Mouse (Mus musculus) left cerebral cortex, adult 11 months (tissue): Measurements from ENCODE around the gene D11Wsu47e.

Source experiments
- DNase-seq: peaks from one replicate; pipeline ENCODE4 v3.0.0; 2022; ENCODE audit warnings: low spot score

D11Wsu47e gene

DNA sequence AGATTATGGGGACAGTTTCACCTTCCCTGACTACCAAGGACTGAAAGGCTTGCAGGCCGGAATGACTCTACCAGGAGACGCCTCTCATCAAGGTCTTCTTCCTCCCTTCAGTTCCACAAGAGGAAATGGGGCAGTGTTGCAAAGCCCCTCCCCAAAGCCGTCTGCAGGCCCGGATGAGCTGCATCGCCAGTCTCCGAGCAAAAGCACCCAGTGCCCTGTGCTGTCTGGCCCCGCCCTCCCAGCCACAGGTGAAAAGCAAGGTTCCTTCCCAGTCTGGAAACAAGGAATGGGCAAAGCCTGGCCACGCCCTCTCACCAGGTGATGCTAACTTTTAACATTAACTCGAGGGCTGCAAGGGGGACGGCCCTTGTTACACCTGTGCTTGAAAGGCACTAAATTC is 17.6 kb upstream of the D11Wsu47e start:
- DNase-seq = no peak

DNA sequence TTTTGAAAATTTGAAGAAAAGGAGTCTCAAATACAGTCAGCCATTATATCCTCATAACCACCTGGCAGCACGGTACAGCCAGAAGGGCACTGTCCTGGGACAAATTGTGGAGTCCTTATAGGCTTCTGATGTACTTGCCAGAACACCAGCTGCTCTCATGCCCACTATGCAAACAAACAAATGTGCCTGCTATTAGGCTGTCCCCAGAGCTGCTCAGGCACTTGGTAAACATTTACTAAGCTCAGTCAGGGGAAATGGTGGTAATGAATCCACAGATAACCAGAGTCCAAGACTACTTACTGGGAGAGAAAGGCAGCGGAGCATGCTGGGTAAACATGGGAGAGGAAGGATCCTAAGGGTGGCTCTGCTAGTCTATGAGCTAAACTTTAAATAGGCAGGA is 17.1 kb upstream of the D11Wsu47e start:
- DNase-seq = no peak

DNA sequence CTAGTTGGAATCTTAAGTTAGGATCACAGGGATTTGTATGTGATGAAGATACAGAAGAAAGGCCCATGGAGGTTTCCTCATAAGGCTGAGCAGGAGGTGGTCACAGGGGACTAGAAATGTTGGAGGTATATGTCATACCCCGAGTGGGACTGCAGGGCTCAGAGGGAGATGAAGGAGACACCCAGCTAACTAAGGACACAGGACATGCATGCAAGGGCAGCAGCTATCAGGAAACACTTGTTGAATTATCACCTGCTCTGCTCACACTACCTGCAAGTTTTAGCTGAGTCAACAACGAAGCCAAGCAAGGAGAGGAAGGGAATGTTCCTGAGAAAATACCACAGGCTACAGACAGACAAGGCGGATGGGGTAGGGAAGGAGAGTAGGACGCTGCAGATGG is 16.5 kb upstream of the D11Wsu47e start:
- DNase-seq = no peak

DNA sequence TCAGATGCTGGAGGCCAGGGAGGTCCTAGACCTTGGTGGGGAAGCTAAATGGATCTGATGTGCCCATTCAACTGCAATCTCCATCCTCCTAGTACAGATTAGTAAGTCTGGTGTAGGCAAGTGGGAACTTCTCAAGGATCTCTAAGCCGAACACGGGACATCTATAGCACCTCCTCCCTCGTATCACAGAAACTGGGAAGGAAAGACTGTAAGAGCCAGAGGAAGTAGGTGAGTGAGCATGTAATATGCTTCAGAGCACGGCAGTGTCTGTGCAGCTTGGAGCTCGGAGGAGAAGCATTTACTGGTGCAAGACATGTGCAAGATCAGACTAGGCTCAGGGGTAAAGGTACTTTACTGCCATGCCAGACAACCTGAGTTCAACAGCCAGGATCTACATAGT is 15.4 kb upstream of the D11Wsu47e start:
- DNase-seq = no peak

DNA sequence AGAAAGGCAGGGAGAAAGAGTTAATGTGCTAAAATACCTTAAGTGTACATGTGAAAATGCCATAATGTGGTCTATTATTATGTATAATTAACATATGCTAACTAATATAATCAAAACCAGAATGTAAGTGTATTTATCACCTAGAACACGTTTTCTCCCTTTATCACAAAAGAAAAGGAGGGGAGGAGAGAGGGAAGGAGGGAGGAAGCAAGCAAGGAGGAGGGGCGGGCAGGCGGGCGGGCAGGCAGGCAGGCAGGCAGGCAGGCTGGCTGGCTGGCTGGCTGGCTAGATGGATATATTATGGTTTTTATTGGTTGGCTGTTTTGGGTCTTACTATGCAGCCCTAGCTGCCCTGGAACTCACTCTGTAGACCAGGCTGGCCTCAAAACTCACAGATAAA is 14.5 kb upstream of the D11Wsu47e start:
- no peak for DNase-seq

DNA sequence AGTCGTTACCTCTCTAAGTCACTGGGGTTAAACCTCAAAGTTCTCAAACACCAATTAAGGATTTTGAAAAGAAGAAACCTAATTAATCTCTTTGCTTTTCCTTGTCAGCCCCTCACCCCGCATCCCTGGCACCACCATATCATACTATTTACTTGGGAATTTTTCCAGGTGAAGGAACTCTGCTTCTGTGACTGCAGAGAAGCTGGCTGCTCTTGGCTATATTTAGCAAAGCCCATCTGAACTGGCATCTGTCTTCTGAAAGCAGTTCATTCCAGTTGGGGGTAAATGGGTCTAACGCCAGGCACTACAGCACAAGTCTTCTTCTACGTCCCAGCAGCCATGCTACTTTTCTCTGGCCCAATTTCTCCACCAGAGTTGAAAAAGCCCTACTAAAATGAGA is 10.6 kb upstream of the D11Wsu47e start:
- DNase-seq = no peak

DNA sequence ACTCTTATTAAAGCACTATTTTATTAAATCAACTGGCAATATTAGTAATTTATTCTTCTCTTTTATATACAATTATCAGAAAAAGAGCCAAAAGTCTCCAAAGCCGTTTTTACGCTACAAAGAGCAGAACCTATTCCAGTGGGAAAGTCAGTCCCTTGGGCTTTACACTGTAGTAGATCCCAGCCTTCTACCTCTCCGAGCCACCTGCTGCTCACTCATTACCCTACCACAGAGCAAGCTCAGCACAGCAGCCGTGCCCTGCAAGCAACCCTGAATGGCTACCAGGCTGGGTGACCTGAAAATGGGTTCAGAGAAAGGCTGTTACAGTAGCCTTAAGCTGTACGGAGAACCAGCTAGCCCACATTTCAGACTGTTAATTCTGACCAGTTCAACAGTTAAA is 9.6 kb upstream of the D11Wsu47e start:
- DNase-seq = no peak

DNA sequence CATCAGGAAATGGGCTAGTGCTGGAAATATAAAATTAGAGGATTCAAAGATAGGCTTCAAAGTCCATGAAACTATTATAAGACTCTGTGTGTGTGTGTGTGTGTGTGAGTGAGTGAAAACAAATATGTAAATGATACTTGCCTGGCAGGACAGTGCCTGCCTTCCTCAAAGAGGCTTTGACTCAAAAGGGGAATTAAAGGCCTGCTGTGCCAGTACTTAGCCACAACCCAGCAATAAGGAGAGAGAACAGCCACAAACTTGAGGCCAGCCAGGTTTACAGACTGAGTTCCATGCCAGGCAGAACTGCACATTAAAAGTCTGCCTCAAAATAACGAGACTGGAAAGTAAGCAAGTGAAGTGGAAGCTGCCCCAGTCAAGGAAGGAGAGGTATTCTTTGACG is 7.4 kb upstream of the D11Wsu47e start:
- DNase-seq = no peak

DNA sequence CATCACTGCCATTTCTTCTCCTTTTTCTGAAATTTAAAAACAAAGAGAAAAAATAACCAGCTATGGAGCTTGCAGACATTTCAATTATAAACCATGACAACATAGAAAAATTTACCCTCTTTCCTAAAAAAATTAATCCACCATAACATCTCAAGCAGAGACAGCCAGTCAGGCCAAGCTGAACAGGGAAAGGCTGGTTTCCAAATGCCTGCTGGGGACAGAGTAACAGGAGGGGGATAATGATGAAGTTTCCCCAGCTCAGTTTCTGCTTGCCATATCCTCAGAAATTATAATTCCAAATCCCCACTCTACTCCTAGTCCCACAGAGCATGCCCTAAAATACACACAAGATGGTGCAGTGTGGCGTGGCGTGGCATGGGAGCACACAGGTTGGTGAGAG is 6.8 kb upstream of the D11Wsu47e start:
- no peak for DNase-seq

DNA sequence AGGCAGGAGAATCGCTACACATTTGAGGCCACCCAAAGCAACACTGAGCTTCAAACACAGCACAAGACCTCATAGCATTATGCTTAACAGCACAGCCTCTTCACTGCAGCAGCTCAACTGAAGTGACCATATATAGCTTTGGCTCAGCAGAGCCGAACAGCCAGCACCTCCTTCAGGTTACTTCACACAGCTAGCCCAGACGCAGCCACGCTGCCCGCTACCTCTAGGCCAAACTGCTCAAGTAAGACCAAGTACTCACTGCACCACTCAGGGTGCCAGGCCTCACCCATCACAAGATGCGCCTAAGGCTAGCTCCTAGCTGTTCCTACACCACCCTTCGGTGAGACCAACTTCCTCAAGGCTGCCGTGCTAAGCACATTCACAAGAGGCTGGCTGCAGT is 5.8 kb upstream of the D11Wsu47e start:
- DNase-seq = no peak

DNA sequence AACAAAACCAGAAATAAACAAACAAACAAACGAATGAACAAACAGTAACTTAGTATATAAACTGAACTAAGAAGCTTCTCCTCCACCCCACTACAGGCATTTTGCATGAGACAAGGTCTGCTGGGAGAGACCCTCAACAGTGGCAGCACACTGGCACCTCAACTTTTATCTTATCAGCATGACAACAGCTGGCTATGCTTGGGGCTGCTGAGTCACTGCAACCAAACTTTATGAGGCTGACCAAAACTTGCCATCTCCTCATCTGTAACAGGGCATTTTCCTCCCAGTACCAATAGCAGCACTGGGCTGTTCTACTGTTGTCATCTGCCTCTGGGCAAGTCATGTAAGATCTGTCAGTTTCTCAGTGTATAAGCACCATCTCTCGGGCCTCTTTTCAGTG is 3.3 kb upstream of the D11Wsu47e start:
- DNase-seq = no peak

DNA sequence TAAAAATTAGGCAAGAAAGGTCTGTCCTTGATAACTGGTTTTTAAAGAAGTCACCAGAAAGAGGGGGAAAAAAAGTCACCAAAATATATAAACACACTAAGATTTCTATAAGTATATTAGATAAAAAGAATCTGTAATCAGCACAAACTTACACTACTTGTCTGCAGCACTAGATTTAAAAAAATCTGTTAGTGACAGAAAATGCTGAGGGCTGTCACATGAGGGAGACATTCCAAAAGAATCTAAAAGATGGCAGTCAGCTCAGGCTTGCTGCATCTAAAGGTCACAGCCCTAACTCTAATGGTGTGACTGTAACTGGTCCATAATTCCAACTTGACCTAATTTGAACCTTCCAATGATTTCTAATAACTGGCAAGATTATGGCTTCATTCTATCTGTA is 2.2 kb upstream of the D11Wsu47e start:
- no peak for DNase-seq

DNA sequence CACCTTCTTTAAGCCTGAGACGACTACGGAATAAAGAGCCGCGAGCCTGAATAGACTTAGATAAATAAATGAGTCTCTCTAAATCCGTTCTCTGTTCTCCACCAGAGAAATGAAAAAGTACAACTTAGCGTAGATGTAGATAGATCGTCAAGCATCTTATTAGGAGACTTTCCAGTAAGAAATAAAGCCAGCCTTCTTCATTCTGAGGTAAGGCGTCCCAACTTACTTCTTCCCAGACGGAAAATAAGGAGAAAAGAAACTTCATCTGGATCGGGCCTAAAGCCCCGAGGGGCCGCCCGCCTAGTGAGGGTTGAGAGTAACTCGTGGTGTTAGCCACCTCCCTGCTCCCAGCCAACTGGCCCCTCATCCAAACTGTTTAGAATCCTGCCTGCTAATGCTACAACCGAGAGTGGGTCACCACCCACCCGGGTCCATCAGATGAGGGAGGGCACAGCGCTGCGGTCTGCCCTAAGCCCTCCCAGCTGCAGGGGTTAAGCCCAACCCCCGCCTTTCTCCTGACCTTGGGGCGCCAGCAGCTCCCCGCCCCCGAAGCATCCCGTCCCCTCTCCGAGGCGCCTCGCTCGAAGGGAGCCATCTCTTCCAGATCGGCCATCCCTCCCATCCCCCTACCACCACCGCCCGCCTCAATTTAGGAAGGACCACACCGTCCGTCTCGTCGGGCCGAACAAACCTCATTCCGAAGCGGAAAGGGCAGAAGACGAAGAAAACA is 1.1 kb upstream of the D11Wsu47e start:
- DNase-seq = no peak

DNA sequence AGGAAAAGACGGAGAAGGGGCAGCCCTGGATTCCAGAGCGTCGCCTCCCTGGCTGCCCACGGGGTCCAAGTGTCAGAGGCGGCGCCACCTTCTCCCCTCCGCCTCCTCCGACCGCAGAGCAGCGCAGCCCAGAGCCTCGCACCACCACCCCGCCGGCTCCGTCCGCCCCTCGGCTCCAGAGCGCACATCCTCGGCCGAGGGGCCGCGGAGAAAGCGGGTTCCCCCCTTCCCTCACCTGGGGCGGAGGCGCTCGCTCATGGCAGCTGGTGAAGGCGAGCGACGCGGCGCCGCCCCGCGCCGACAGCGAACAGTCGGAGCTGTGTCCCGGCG is 620 bp upstream of the D11Wsu47e start:
- no peak for DNase-seq

DNA sequence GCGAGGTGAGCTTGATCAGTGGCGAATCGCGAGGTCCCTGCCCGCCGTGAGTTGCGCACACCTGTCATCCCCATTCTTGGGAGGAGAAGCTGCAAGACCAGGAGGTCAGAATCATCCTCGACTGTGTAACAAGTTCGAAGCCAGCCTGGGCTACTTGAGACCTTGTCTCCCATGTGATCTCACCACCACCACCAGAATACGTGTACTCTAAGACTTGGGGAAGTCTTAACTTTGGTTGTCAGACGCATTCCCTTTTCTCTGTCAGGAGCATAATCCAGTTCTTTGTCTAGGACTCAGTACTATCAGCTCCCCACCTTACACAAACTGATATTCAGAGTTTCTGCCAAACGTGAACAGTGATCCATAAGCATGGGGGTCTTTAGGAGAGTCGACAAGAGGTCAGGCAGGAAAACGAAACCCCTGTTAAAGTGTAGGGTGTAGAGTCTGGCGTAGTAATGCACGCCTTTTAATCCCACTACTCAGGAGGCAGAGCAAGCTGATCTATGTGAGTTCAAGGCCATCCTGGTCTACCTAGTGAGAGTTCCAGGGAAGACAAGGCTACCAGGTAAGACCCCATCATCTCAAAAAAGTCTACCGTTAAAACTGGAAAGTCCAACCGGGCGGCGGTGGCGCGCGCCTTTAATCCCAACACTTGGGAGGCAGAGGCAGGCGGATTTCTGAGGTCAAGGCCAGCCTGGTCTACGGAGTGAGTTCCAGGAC is 655 bp downstream of the D11Wsu47e start:
- DNase-seq = no peak

DNA sequence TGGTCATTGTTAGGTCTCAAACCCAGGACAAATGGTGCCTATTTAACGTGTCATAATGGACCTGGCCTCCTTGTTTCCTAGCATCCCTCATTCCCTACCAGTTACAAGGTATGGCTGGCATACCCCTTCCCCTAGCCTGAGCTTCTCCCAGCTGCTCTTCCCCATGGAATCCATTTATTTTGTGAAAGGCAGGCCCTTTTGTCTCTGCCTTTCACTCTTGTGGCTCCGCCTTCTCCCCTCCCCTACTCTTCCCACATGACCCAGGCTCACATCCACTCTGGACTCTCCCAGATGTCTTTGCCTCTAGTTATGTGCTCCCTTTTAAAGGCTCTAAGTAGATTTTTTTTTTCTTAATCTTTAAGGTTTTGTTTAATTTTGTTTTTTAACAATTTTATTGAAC is 2.8 kb downstream of the D11Wsu47e start:
- no peak for DNase-seq

DNA sequence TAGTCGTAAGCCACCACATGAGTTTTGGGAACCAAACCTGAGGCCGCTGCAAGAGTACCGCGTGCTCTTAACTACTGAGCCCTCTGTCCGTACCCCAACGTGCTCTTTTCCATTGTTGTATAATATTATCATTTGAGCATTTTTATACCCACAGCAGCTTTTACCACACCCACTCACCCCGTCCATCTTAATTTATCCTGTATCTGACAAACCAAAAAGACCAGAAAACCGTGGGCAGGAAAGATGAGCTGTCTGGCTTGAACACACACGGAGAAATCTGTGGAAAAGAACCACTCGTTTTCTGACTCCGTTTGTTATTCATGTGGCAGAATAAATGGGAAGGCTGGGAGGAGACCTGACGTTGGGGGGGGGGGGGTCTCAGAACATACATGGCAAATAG is 6.3 kb downstream of the D11Wsu47e start:
- DNase-seq = no peak

DNA sequence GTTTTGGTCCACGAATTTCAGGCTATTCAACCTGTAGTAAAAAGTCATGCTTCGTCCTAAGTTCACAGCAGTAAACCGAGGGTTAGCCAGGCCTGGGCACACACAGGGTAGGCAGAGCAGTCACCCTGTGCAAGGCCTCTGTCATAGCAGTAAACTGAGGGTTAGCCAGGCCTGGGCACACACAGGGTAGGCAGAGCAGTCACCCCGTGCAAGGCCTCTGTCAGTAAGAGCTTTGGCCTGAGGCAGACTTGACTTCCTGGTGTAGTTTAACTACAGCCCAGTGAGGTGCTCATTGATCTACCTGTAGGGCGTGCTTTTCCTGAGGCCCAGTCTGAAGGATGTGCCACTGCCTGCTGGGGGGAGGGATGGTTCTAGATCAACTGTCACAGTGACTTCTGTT is 7.1 kb downstream of the D11Wsu47e start:
- no peak for DNase-seq

DNA sequence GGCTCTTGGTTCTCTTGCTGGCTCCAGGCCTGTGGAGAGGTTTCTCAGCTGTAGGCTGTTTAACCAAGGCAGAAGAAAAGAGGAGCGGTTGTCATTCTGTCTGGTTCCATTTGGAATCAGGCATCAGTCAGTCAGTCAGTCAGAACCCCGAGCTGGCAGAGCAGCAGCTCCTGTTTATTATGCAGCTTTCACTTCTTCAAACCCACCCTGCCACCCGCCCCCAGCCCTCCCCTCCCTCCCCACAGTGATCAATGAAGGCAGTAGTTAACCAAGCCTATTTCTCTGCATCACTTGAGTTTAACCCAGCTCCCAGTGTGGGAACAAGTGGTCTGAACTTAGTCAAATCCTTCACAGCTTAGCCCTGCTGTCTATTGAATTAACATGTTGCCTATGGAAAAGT is 7.6 kb downstream of the D11Wsu47e start:
- no peak for DNase-seq

DNA sequence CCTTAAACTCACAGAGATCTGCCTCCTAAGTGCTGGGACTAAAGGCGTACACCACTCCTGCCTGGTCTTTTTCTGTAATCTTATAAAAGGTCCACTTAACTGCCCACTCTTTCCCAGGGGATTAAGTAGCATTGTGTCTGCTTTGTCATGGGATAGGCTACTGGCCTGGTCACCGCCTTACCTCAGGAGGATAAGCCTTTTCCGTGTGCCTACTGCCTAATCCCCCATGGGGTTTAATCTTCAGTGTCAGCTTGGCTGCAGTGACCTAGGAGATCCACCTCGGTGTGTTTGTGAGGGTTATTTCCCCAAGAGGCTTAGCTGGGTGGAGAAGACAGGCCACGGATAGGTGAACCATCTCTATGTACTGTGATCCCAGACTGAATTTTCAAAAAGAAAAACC is 13.4 kb downstream of the D11Wsu47e start:
- DNase-seq = no peak

DNA sequence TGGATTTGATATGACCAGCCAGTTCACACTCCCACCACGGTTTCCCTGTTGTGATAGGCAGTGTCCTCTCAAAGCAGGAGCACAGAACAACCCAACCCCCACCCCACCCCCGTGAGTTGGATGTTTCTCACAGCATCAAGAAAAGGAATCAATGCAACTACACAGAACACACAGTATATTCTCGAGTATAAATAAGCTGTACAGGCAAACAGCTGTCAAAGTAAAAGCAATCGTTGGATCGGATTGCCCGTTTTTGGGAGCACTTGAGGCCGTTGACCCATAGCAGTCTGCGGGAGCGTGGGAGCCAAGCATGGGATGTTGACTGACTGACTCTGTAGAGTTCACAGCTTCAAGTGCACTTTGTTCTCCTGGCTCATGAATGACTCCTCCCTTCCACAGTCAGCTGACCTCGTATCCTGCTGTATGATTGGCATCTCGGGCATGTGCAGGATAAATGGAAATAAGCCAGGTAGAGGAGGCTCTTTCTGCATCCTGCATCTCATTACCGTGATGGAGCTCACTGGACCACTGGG is 13.9 kb downstream of the D11Wsu47e start:
- DNase-seq = no peak

DNA sequence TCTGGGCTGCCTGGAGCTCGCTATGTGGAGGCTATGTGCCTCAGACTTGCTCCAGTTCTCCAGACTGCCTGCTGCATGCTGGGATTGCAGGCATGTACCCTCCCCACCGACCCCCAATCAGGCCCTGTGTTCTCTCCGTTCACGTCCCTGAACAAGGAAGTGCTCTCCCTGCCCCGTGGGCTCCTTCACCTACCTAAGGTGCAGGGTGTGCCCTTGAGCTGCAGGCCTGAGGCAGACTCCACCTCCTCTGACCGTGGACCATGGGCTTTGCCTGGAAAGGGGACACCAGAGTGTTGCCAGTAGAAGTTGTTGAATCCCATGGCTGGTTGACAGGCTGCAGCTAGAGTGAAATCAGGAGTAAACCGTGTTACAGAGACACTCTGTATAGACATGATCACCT is 15.4 kb downstream of the D11Wsu47e start:
- no peak for DNase-seq

DNA sequence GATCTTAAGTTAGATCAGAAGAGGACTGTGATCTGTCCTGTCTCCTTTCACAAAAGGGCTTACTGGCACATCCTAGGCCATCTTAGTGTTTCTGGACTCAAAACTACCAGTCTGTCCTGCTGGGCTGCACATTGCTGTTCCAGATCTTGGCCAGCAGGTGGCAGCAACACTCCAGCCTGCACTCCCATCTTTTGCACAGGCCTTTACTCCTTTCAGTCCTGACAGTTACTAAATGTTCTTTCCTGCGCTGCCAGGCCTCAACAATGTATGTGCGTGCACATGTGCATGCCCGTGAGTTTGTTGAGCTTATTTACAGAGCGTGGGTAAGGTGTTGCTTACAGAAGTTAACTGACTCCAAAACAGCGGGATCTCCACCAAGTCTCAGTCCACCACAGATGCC is 19.5 kb downstream of the D11Wsu47e start:
- DNase-seq = peak; percentile 61
